Mouse (Mus musculus) embryo, embryonic 10.5 days (tissue): ENCODE measurements at regions not wholly inside any gene's neighbourhood (a gene's known extent, or its start where the extent isn't known, plus 50 kb on each side); places are given as distances from the start of the nearest gene placed in this dataset.
A peak's percentile ranks its signal among the peaks of the same experiment; 100 is the strongest.

Source experiments
- DNase-seq: peaks from one replicate; pipeline ENCODE4 v3.0.0-alpha.2; 2015; ENCODE audit warnings: low spot score

- DNase-seq, result no peak
These were observed 124.2 kb upstream of the Slitrk2 start for GRCm38 (mm10) chrX:66524891-66525290.

GRCm38 (mm10) chrX:66526842-66527623, 122.1 kb upstream of the Slitrk2 start:
- DNase-seq, result no peak

GRCm38 (mm10) chrX:66528931-66529330, 120.2 kb upstream of the Slitrk2 start:
- DNase-seq, result no peak

DNA sequence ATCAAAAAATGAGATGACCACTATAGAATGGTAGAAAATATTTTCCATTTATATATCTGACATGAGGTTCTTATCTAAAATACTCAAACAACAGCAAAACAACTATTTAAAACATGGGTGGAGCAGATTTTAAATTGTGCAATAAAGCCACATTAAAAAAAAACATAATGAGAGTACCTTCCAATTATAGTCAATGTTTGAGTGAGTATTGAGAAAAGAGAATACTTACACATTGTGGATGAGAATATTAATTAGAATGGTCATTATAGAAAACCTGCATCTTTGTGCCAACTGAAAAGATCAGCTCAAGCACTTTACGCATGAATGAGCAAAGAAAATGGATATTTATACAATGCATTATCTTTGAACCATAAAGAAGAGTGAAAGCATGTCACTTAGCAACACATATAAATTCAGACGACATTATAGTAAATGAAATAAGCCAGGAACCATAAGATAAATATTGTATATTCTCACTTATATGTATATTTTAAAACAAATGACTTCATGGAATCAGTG, 105.1 kb upstream of the Slitrk2 start:
- DNase-seq, result peak; percentile 9

DNA sequence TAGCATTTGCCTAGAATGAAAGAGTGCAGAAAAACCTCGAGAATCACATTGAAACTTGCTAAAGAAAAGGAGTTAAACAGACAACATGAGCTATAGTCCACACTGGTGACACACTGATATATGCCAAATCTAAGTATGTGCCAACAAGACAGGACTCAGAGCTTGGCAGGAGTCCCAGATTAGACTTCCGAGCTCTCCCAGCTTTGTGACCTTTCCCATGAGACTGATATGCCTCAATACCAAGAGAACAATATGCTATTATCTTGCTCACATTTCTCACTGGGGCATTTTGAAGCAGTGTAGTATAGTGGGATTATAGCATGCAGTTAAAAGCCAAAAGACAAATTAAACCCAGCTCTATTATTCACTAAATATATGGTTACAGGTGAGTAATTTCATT, 94.6 kb upstream of the Slitrk2 start:
- DNase-seq, result no peak
